Mouse (Mus musculus): ENCODE data around the gene Gm4792. TPM values are rescaled to one million over a fixed set of nuclear protein-coding genes. Genes with fewer than 3 reads are reported as not detected.

Gm4792 gene
- polyA plus RNA-seq, 1 experiment from 2014 or later: 0.23 TPM

GRCm38 (mm10) chr10:94332358-94333137 is 34.0 kb upstream of the Gm4792 start:
- Histone ChIP-seq H3K4me2 (replicated peaks) (no peak overlapping the region), H3K4me3 (no peak overlapping the region), H3K36me3 (no peaks in the 10 kb centered on the region), H3K27me3 (no peaks in the 10 kb centered on the region), H3K9ac (replicated peaks) (no peak overlapping the region), H3K9me3 (no peaks in the 10 kb centered on the region), H3K27ac (replicated peaks) (no peak overlapping the region), H3K4me1 (peaks cover 10% of the 10 kb centered on the region)
- no peak for ATAC-seq (replicated peaks)
- WGBS: 74% methylated on average over 16 of the region's 16 CpGs

GRCm38 (mm10) chr10:94329962-94330361 is 31.5 kb upstream of the Gm4792 start:
- H3K4me2 ChIP-seq (replicated peaks): no peak overlapping the region
- H3K9me3 ChIP-seq: no peaks in the 10 kb centered on the region
- H3K27me3 ChIP-seq: no peaks in the 10 kb centered on the region
- no peak overlapping the region for H3K9ac ChIP-seq (replicated peaks)
- 20% methylated on average over 5 of the region's 5 CpGs for WGBS
- no peak overlapping the region for H3K27ac ChIP-seq (replicated peaks)
- H3K4me1 ChIP-seq: peaks cover 10% of the 10 kb centered on the region
- no peak overlapping the region for H3K4me3 ChIP-seq
- H3K36me3 ChIP-seq: no peaks in the 10 kb centered on the region
- ATAC-seq (replicated peaks): peak; percentile 79

- Histone ChIP-seq H3K9ac (replicated peaks) (no peak overlapping the region), H3K27ac (replicated peaks) (no peak overlapping the region)
Observed at GRCm38 (mm10) chr10:94318574-94318973, 20.1 kb upstream of the Gm4792 start.

GRCm38 (mm10) chr10:94313146-94313545 is 14.6 kb upstream of the Gm4792 start:
- Histone ChIP-seq H3K36me3 (no peaks in the 10 kb centered on the region), H3K27me3 (peaks cover 8% of the 10 kb centered on the region; the same call in 1 of the 2 replicates), H3K4me2 (replicated peaks) (no peak overlapping the region), H3K9ac (replicated peaks) (no peak overlapping the region), H3K27ac (replicated peaks) (no peak overlapping the region), H3K4me3 (no peak overlapping the region), H3K9me3 (no peaks in the 10 kb centered on the region), H3K4me1 (peaks cover 16% of the 10 kb centered on the region)
- WGBS: 86% methylated on average over 4 of the region's 4 CpGs
- ATAC-seq (replicated peaks): no peak

More at GRCm38 (mm10) chr10:94318574-94318973, 20.1 kb upstream of the Gm4792 start:
- Histone ChIP-seq H3K9me3 (no peaks in the 10 kb centered on the region), H3K4me3 (no peak overlapping the region), H3K27me3 (no peaks in the 10 kb centered on the region), H3K4me2 (replicated peaks) (no peak overlapping the region), H3K36me3 (no peaks in the 10 kb centered on the region), H3K4me1 (peaks cover 7% of the 10 kb centered on the region)
- no peak for ATAC-seq (replicated peaks)
- WGBS: 27% methylated on average over 4 of the region's 4 CpGs

GRCm38 (mm10) chr10:94312007-94312715 is 13.7 kb upstream of the Gm4792 start:
- H3K4me2 ChIP-seq (replicated peaks): peak overlapping the region; percentile 96
- peak; percentile 81 for ATAC-seq (replicated peaks)
- peak overlapping the region; percentile 41 for H3K9ac ChIP-seq (replicated peaks)
- peaks cover 8% of the 10 kb centered on the region; the same call in 1 of the 2 replicates for H3K27me3 ChIP-seq
- H3K4me1 ChIP-seq: peaks cover 16% of the 10 kb centered on the region
- H3K9me3 ChIP-seq: no peaks in the 10 kb centered on the region
- under 1% methylated on average over 45 of the region's 45 CpGs for WGBS
- peak overlapping the region; percentile 48 for H3K4me3 ChIP-seq
- no peak overlapping the region for H3K27ac ChIP-seq (replicated peaks)
- no peaks in the 10 kb centered on the region for H3K36me3 ChIP-seq

- WGBS: 2% methylated on average over 19 of the region's 19 CpGs
- Histone ChIP-seq H3K27me3 (peaks cover 8% of the 10 kb centered on the region; the same call in 1 of the 2 replicates), H3K4me3 (peak within 1 kb of the TSS; percentile 48), H3K4me1 (peaks cover 16% of the 10 kb centered on the region), H3K27ac (replicated peaks) (0 out of 2 replicates have a peak within 1 kb of the TSS, but pooled peaks have one; percentile 27), H3K4me2 (replicated peaks) (peak within 1 kb of the TSS; percentile 96), H3K9ac (replicated peaks) (peak within 1 kb of the TSS; percentile 41), H3K36me3 (no peaks in the 10 kb centered on the region), H3K9me3 (no peaks in the 10 kb centered on the region)
- peak; percentile 44 for ATAC-seq (replicated peaks)
Observed at GRCm38 (mm10) chr10:94311511-94312006, 13.1 kb upstream of the Gm4792 start, which contains the start of gene Tmcc3. Tmcc3 (plus strand) TSS chr10:94311949.

- no peaks in the 10 kb centered on the region for H3K36me3 ChIP-seq
- 67% methylated on average over 6 of the region's 9 CpGs for WGBS
- 0 out of 2 replicates have a peak overlapping the region, but pooled peaks have one; percentile 27 for H3K27ac ChIP-seq (replicated peaks)
- H3K4me1 ChIP-seq: peaks cover 16% of the 10 kb centered on the region
- no peaks in the 10 kb centered on the region for H3K9me3 ChIP-seq
- 0 out of 2 replicates have a peak, but pooled peaks have one; percentile 53 for ATAC-seq (replicated peaks)
- no peak overlapping the region for H3K4me2 ChIP-seq (replicated peaks)
- H3K27me3 ChIP-seq: peaks cover 8% of the 10 kb centered on the region; the same call in 1 of the 2 replicates
- H3K4me3 ChIP-seq: no peak overlapping the region
- no peak overlapping the region for H3K9ac ChIP-seq (replicated peaks)
Observed at GRCm38 (mm10) chr10:94310499-94311267, 12.2 kb upstream of the Gm4792 start.

- Histone ChIP-seq H3K9me3 (no peaks in the 10 kb centered on the region), H3K4me3 (no peak overlapping the region), H3K27ac (replicated peaks) (no peak overlapping the region), H3K4me2 (replicated peaks) (no peak overlapping the region), H3K36me3 (no peaks in the 10 kb centered on the region), H3K4me1 (no peaks in the 10 kb centered on the region), H3K27me3 (no peaks in the 10 kb centered on the region), H3K9ac (replicated peaks) (no peak overlapping the region)
- WGBS: 68% methylated on average over 5 of the region's 5 CpGs
- no peak for ATAC-seq (replicated peaks)
Observed at GRCm38 (mm10) chr10:94305526-94305925, 7.0 kb upstream of the Gm4792 start.

GRCm38 (mm10) chr10:94304064-94304657 is 5.7 kb upstream of the Gm4792 start:
- no peak overlapping the region for H3K9ac ChIP-seq (replicated peaks)
- ATAC-seq (replicated peaks): no peak
- H3K4me2 ChIP-seq (replicated peaks): no peak overlapping the region
- H3K36me3 ChIP-seq: no peaks in the 10 kb centered on the region
- no peaks in the 10 kb centered on the region for H3K4me1 ChIP-seq
- H3K9me3 ChIP-seq: no peaks in the 10 kb centered on the region
- no peaks in the 10 kb centered on the region for H3K27me3 ChIP-seq
- H3K4me3 ChIP-seq: no peak overlapping the region
- no peak overlapping the region for H3K27ac ChIP-seq (replicated peaks)
- WGBS: 41% methylated on average over 9 of the region's 9 CpGs

- Histone ChIP-seq H3K36me3 (no peaks in the 10 kb centered on the region), H3K4me3 (no peak overlapping the region), H3K27me3 (no peaks in the 10 kb centered on the region), H3K4me1 (peaks cover 17% of the 10 kb centered on the region), H3K9ac (replicated peaks) (no peak overlapping the region), H3K9me3 (no peaks in the 10 kb centered on the region), H3K27ac (replicated peaks) (no peak overlapping the region), H3K4me2 (replicated peaks) (no peak overlapping the region)
- ATAC-seq (replicated peaks): no peak
- WGBS: 97% methylated on average over 2 of the region's 2 CpGs
Observed at GRCm38 (mm10) chr10:94299301-94299700, 798 bp upstream of the Gm4792 start.

GRCm38 (mm10) chr10:94295923-94296605 is 2.4 kb downstream of the Gm4792 start:
- H3K27ac ChIP-seq (replicated peaks): no peak overlapping the region

More at GRCm38 (mm10) chr10:94295923-94296605, 2.4 kb downstream of the Gm4792 start:
- WGBS: 90% methylated on average over 5 of the region's 5 CpGs
- H3K4me2 ChIP-seq (replicated peaks): no peak overlapping the region
- no peak overlapping the region for H3K9ac ChIP-seq (replicated peaks)
- H3K27me3 ChIP-seq: no peaks in the 10 kb centered on the region
- H3K4me1 ChIP-seq: peaks cover 17% of the 10 kb centered on the region
- ATAC-seq (replicated peaks): no peak
- H3K4me3 ChIP-seq: no peak overlapping the region
- no peaks in the 10 kb centered on the region for H3K9me3 ChIP-seq
- no peaks in the 10 kb centered on the region for H3K36me3 ChIP-seq

All from forebrain, embryonic 15.5 days (tissue).